Mouse (Mus musculus) MEL (cell line): ENCODE measurements around the gene Sema6c. TPM values are rescaled to one million over a fixed set of nuclear protein-coding genes. Genes with fewer than 3 reads are reported as not detected.
A peak's percentile ranks its signal among the peaks of the same experiment; 100 is the strongest.

Source experiments
- DNase-seq: peaks from one replicate; pipeline ENCODE4 v3.0.0; 2011; ENCODE audit warnings: low read depth, low spot score
- H3K27ac ChIP-seq: 2 replicates; pipeline ENCODE4 v1.5.1; 2012; ENCODE audit warnings: low read depth, mild to moderate bottlenecking, control low read depth, low read length, moderate library complexity; ENCODE audit not compliant: control insufficient read depth
- H3K27me3 ChIP-seq, 2 experiments: fragments of 150-350 bp in 1 of 2; sonication (generic) in 1 of 2; 2 replicates each; pipeline ENCODE4 v1.6.1; 2012; ENCODE audit warnings: low read length in 2 of 2, mild to moderate bottlenecking in 2 of 2, improper control_type of control experiment in 1 of 2, moderate library complexity in 1 of 2; ENCODE audit not compliant: insufficient read depth in 2 of 2, control insufficient read depth in 1 of 2
- H3K36me3 ChIP-seq, 2 experiments: 2 replicates each; pipeline ENCODE4 v1.6.1; 2012 to 2014; ENCODE audit warnings: low read length in 2 of 2, improper control_type of control experiment in 1 of 2, inconsistent platforms in 1 of 2, mild to moderate bottlenecking in 1 of 2; ENCODE audit not compliant: insufficient read depth in 2 of 2, control insufficient read depth in 1 of 2
- H3K4me1 ChIP-seq, 2 experiments: fragments of 150-350 bp in 1 of 2; sonication (generic) in 1 of 2; 2 replicates each; pipeline ENCODE4 v1.6.1; 2012; ENCODE audit warnings: low read length in 2 of 2, improper control_type of control experiment in 1 of 2, mild to moderate bottlenecking in 1 of 2; ENCODE audit not compliant: insufficient read depth in 2 of 2, control insufficient read depth in 1 of 2
- H3K4me3 ChIP-seq, 2 experiments: fragments of 150-350 bp in 1 of 2; sonication (generic) in 1 of 2; 2 replicates each; pipeline ENCODE4 v1.5.1; 2012; ENCODE audit warnings: low read depth in 2 of 2, low read length in 2 of 2, mild to moderate bottlenecking in 2 of 2, moderate library complexity in 2 of 2, control low read depth in 1 of 2, improper control_type of control experiment in 1 of 2; ENCODE audit not compliant: control insufficient read depth in 1 of 2, insufficient read depth in 1 of 2
- H3K79me2 ChIP-seq: 2 replicates; pipeline ENCODE4 v1.6.1; 2012; ENCODE audit warnings: mild to moderate bottlenecking, low read length, moderate library complexity; ENCODE audit not compliant: control insufficient read depth, poor library complexity, insufficient read depth
- H3K9ac ChIP-seq: 2 replicates; pipeline ENCODE4 v1.6.1; 2012; ENCODE audit warnings: low read depth, mild to moderate bottlenecking, control low read depth, low read length, moderate library complexity; ENCODE audit not compliant: control insufficient read depth, poor library complexity, severe bottlenecking
- H3K9me3 ChIP-seq: fragments of 150-350 bp; sonication (generic); replicated peaks from 2 replicates; pipeline ENCODE4 v1.6.1; 2012; ENCODE audit warnings: mild to moderate bottlenecking, low read length, improper control_type of control experiment, moderate library complexity; ENCODE audit not compliant: insufficient read depth
- BHLHE40 ChIP-seq: IDR thresholded peaks from 2 replicates; pipeline ENCODE4 v1.6.1; 2012; ENCODE audit warnings: low read depth, mild to moderate bottlenecking, inconsistent platforms, low read length, improper control_type of control experiment, borderline replicate concordance
- CHD1 ChIP-seq: IDR thresholded peaks from 2 replicates; pipeline ENCODE4 v1.6.1; 2012; ENCODE audit warnings: low read depth, mild to moderate bottlenecking, inconsistent platforms, low read length, improper control_type of control experiment
- CTCF ChIP-seq, 3 experiments: IDR thresholded peaks in 2 of 3; conservative IDR thresholded peaks in 1 of 3; 2 replicates each; pipeline ENCODE4 v1.5.1; 2011 to 2012; ENCODE audit warnings: low read length in 3 of 3, low read depth in 2 of 3, mild to moderate bottlenecking in 2 of 3, improper control_type of control experiment in 1 of 3, inconsistent platforms in 1 of 3, mixed read lengths in 1 of 3, moderate library complexity in 1 of 3; ENCODE audit not compliant: control insufficient read depth in 1 of 3, insufficient read depth in 1 of 3, poor library complexity in 1 of 3, severe bottlenecking in 1 of 3
- MAFK ChIP-seq: IDR thresholded peaks from 2 replicates; pipeline ENCODE4 v1.6.1; 2011; ENCODE audit warnings: low read depth, mild to moderate bottlenecking, low read length, improper control_type of control experiment, borderline replicate concordance
- MAZ ChIP-seq: IDR thresholded peaks from 2 replicates; pipeline ENCODE4 v1.6.1; 2012; ENCODE audit warnings: low read depth, mild to moderate bottlenecking, inconsistent platforms, low read length, improper control_type of control experiment
- MYC ChIP-seq: IDR thresholded peaks from 2 replicates; pipeline ENCODE4 v1.6.1; 2011; ENCODE audit warnings: low read depth, mild to moderate bottlenecking, low read length, improper control_type of control experiment, moderate library complexity
- POLR2AphosphoS5 ChIP-seq: IDR thresholded peaks from 2 replicates; pipeline ENCODE4 v1.6.1; 2012; ENCODE audit warnings: low read depth, borderline replicate concordance, mild to moderate bottlenecking, inconsistent platforms, low read length, moderate library complexity, mixed read lengths
- RAD21 ChIP-seq: IDR thresholded peaks from 2 replicates; pipeline ENCODE4 v1.6.1; 2011; ENCODE audit warnings: mild to moderate bottlenecking, low read depth, low read length, improper control_type of control experiment
- TAL1 ChIP-seq: IDR thresholded peaks from 2 replicates; pipeline ENCODE4 v1.6.1; 2012; ENCODE audit warnings: mild to moderate bottlenecking, inconsistent platforms, low read length, moderate library complexity, mixed read lengths
- USF2 ChIP-seq, 2 experiments: IDR thresholded peaks; 2 replicates each; pipeline ENCODE4 v1.6.1; 2011 to 2012; ENCODE audit warnings: improper control_type of control experiment in 2 of 2, low read length in 2 of 2, borderline replicate concordance in 1 of 2, inconsistent platforms in 1 of 2, low read depth in 1 of 2, mild to moderate bottlenecking in 1 of 2; ENCODE audit not compliant: insufficient read depth in 1 of 2
- ZKSCAN1 ChIP-seq: IDR thresholded peaks from 2 replicates; pipeline ENCODE4 v1.6.1; 2012; ENCODE audit warnings: low read depth, mild to moderate bottlenecking, inconsistent platforms, low read length, improper control_type of control experiment, moderate library complexity
- ZNF384 ChIP-seq: IDR thresholded peaks from 2 replicates; pipeline ENCODE4 v1.6.1; 2012; ENCODE audit warnings: low read depth, mild to moderate bottlenecking, inconsistent platforms, low read length, improper control_type of control experiment
- polyA plus RNA-seq, 2 experiments: library from polyadenylated mRNA; stranded (reverse) in 1 of 2; unstranded in 1 of 2; fragments of >175 nt in 1 of 2; fragments of >200 nt in 1 of 2; gene quantifications; 2 replicates each; pipeline versions ENCODE4 v1.2.1 to v1.2.4; 2012; ENCODE audit warnings: low replicate concordance in 2 of 2, low read depth in 1 of 2; ENCODE audit not compliant: insufficient read length in 2 of 2, insufficient read depth in 1 of 2, missing spikeins in 1 of 2
- total RNA-seq: library from RNA; depleted of rRNA; stranded (reverse); fragments of 300-350 nt; gene quantifications from 2 replicates; pipeline ENCODE4 v1.2.3, GENCODE M21; 2012

Sema6c gene
- total and polyA plus RNA-seq, 3 experiments = 0.35 to 3.2 TPM; not detected in 1

- no peak for TF ChIP-seq ZNF384
- Histone ChIP-seq H3K9me3 (no peaks in the 10 kb centered on the region), H3K9ac (no peak overlapping the region), H3K36me3 (peaks cover 20 to 23% of the 10 kb centered on the region in 2 experiments), H3K27me3 (no peaks in the 10 kb centered on the region), H3K4me3 (no peak overlapping the region), H3K27ac (no peak overlapping the region), H3K79me2 (peaks cover 32% of the 10 kb centered on the region), H3K4me1 (peaks cover 3 to 12% of the 10 kb centered on the region in 2 experiments; a peak in 3 of 4 replicates)
- no peak for DNase-seq
These were observed 53.3 kb downstream of the Sema6c start for GRCm38 (mm10) chr3:95213609-95213975.

- peak overlapping the region; percentile 82 for H3K9ac ChIP-seq
- peak overlapping the region; percentile 41 to 74 for H3K4me3 ChIP-seq
- DNase-seq = peak; percentile 55
- H3K27me3 ChIP-seq = no peaks in the 10 kb centered on the region
- TF ChIP-seq MAFK (no peak), CHD1 (no peak), RAD21 (no peak), TAL1 (no peak), MYC (no peak), ZKSCAN1 (no peak)
- peak overlapping the region; percentile 65 for H3K27ac ChIP-seq
- H3K9me3 ChIP-seq = no peaks in the 10 kb centered on the region
- peaks cover 6 to 25% of the 10 kb centered on the region in 2 experiments for H3K36me3 ChIP-seq
- H3K79me2 ChIP-seq = peaks cover 25% of the 10 kb centered on the region
- H3K4me1 ChIP-seq = peaks cover 8 to 14% of the 10 kb centered on the region in 2 experiments
These were observed 56.5 kb downstream of the Sema6c start for GRCm38 (mm10) chr3:95216655-95217254.

- peak; percentile 100 for DNase-seq
- H3K4me1 ChIP-seq = peaks cover 8 to 14% of the 10 kb centered on the region in 2 experiments
- TF ChIP-seq USF2 (IDR thresholded peaks at IDR 0.05; ENCODE audit: borderline replicate concordance in 1 of 2, insufficient read depth in 1 of 2, low read depth in 1 of 2, low read length in 2 of 2) (no peak), CTCF (IDR thresholded peaks at IDR 0.05 in 2 of 3, conservative IDR thresholded peaks at IDR 0.05 in 1 of 3; ENCODE audit: control insufficient read depth in 1 of 3, insufficient read depth in 1 of 3, low read depth in 2 of 3, low read length in 3 of 3, poor library complexity in 1 of 3, severe bottlenecking in 1 of 3) (peak in 1 of 3 experiments; percentile 95; a peak in 1 of 6 replicates), MAZ (no peak), POLR2AphosphoS5 (peak; percentile 98), BHLHE40 (no peak)
- TF ChIP-seq, all 39 proteins: peak for 2
- H3K36me3 ChIP-seq = peaks cover 2 to 25% of the 10 kb centered on the region in 2 experiments; a peak in 3 of 4 replicates
- peak within 1 kb of the TSS; percentile 41 to 74 for H3K4me3 ChIP-seq
- H3K79me2 ChIP-seq = peaks cover 23% of the 10 kb centered on the region
- peak within 1 kb of the TSS; percentile 82 for H3K9ac ChIP-seq
- H3K9me3 ChIP-seq = no peaks in the 10 kb centered on the region
- peak within 1 kb of the TSS; percentile 90 for H3K27ac ChIP-seq
- H3K27me3 ChIP-seq = no peaks in the 10 kb centered on the region
These were observed 57.2 kb downstream of the Sema6c start, which contains the start of gene Gabpb2 for GRCm38 (mm10) chr3:95217255-95218134. TSS of gene Gabpb2 (minus strand) at chr3:95217916.
